Mouse (Mus musculus) bone marrow, adult 2 months (tissue): ENCODE results near the gene Bmf.

ENCODE experiments used
- CTCF ChIP-seq: fragments of 200-500 bp; IDR thresholded peaks from 2 replicates; pipeline ENCODE4 v1.5.1; 2011; ENCODE audit warnings: low read length, control low read depth; ENCODE audit not compliant: control insufficient read depth, insufficient read depth
- POLR2A ChIP-seq: fragments of 200-500 bp; IDR thresholded peaks from 2 replicates; pipeline ENCODE4 v1.6.1; 2011; ENCODE audit warnings: low read depth, mild to moderate bottlenecking, control low read depth, low read length, borderline replicate concordance; ENCODE audit not compliant: control insufficient read depth

DNA sequence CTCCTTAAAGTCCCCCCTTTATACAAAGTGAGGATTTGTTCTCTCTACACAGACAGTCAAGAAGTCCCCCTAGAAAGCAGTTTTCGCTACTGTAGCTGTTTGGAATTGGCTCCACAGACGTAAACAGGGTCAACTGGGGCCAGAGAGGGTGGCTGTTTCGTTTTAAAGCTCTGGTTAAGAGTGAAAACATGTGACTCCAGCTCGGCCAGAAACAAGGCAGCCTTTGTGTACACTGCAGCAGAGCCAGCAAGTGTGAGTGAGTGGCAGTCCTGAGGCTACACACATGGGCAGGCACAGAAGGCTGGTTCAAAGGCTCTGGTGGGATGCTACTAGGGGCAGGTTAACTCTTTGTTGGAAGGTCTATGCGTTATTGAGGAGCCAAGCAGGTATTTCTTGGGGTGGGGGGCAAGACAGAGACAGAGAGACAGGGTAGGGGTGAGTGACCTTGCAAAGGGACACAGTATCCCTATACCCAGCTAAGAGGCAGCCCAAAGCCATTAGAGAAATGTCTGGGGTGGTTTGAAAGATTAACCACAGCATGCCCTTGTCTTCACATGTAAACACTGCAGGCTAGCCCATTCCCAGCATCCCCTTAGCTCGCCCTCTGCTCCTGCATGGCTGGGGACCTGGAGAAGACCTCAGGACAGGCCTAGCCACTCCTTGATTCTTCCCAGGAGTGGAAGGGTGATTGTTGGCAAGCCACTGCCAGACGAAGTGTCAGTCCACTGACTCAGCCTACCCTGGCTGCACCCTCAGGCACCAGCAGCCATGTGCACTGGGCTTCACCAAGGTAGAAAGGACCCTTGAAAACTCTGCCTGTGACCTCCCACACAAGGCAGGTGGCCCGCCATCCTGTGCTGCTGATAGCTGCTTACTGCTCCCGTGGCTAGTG lies 29.2 kb downstream of the Bmf start:
- TF ChIP-seq CTCF, result no peak
- no peak for TF ChIP-seq POLR2A
